Mouse (Mus musculus): ENCODE data around the gene Zbtb12. TPM values are rescaled to one million over a fixed set of nuclear protein-coding genes. Genes with fewer than 3 reads are reported as not detected.

Gene Zbtb12
- 10 to 100 TPM in 1 of 2 experiments, 1 to 10 TPM in 1; 7.9 to 21.3 TPM for polyA plus RNA-seq (2012; fragmentation: generic; extraction: Trizol)

GRCm38 (mm10) chr17:34879336-34879879 lies at the start of gene Zbtb12:
Gene Zbtb12 (plus strand): TSS chr17:34879483.

GRCm38 (mm10) chr17:34836856-34837221 lies 42.4 kb upstream of the Zbtb12 start, which contains the start of the genes Stk19 and Dxo:
Gene Stk19 (minus strand): TSS chr17:34836945.
Gene Dxo (plus strand): TSS chr17:34837019.

GRCm38 (mm10) chr17:34849722-34850516 lies 29.4 kb upstream of the Zbtb12 start, which contains the start of the genes Skiv2l and Nelfe:
Gene Skiv2l (minus strand): TSS chr17:34850210.
Gene Nelfe (plus strand): TSS chr17:34850391.

GRCm38 (mm10) chr17:34862416-34863081 lies 16.7 kb upstream of the Zbtb12 start, which contains the start of gene Cfb:
Gene Cfb (minus strand): TSS chr17:34862518.

GRCm38 (mm10) chr17:34881683-34882310 lies 2.5 kb downstream of the Zbtb12 start, which contains the start of gene Gm20547:
Gene Gm20547 (minus strand): TSS chr17:34882042.

GRCm38 (mm10) chr17:34898160-34898586 lies 18.9 kb downstream of the Zbtb12 start, which contains the start of the genes C2 and Ehmt2:
Gene C2 (minus strand): TSS chr17:34898265.
Gene Ehmt2 (plus strand): TSS chr17:34898469.

GRCm38 (mm10) chr17:34913930-34914665 lies 34.8 kb downstream of the Zbtb12 start, which contains the start of gene Slc44a4:
Gene Slc44a4 (plus strand): TSS chr17:34914466.

GRCm38 (mm10) chr17:34931061-34931734 lies 51.9 kb downstream of the Zbtb12 start, which contains the start of gene Neu1:
Gene Neu1 (plus strand): TSS chr17:34931253.

Other genes with a start within 250 kb of the Zbtb12 start
- under 1 TPM in 1 of 2 experiments, not detected in 1; 0.02 TPM for gene Prrt1, start 249.9 kb upstream of the Zbtb12 start, polyA plus RNA-seq (2012; fragmentation: generic; extraction: Trizol)
- gene Fkbpl, start 234.7 kb upstream of the Zbtb12 start, polyA plus RNA-seq (2012; fragmentation: generic; extraction: Trizol): 10 to 100 TPM; 12.6 to 21.7 TPM
- gene Atf6b, start 232.3 kb upstream of the Zbtb12 start, polyA plus RNA-seq (2012; fragmentation: generic; extraction: Trizol): 10 to 100 TPM; 35.2 to 76.3 TPM
- gene Tnxb, start 208.9 kb upstream of the Zbtb12 start, polyA plus RNA-seq (2012; fragmentation: generic; extraction: Trizol): under 1 TPM; 0.04 to 0.46 TPM
- 1 to 10 TPM in 1 of 2 experiments, under 1 TPM in 1; 0.07 to 1.3 TPM for gene C4b, start 135.6 kb upstream of the Zbtb12 start, polyA plus RNA-seq (2012; fragmentation: generic; extraction: Trizol)
- gene Cyp21a1, start 74.9 kb upstream of the Zbtb12 start, polyA plus RNA-seq (2012; fragmentation: generic; extraction: Trizol): under 1 TPM in 1 of 2 experiments, not detected in 1; 0.09 TPM
- gene Stk19, start 42.5 kb upstream of the Zbtb12 start, polyA plus RNA-seq (2012; fragmentation: generic; extraction: Trizol): 10 to 100 TPM; 38.4 to 44.5 TPM
- gene Dxo, start 42.5 kb upstream of the Zbtb12 start, polyA plus RNA-seq (2012; fragmentation: generic; extraction: Trizol): 10 to 100 TPM; 47.7 to 51.0 TPM
- 10 to 100 TPM; 19.7 to 48.2 TPM for gene Skiv2l, start 29.3 kb upstream of the Zbtb12 start, polyA plus RNA-seq (2012; fragmentation: generic; extraction: Trizol)
- gene Nelfe, start 29.1 kb upstream of the Zbtb12 start, polyA plus RNA-seq (2012; fragmentation: generic; extraction: Trizol): 100 to 1,000 TPM in 1 of 2 experiments, 10 to 100 TPM in 1; 65.1 to 134 TPM
- 1 to 10 TPM in 1 of 2 experiments, under 1 TPM in 1; 0.09 to 1.2 TPM for gene Cfb, start 17.0 kb upstream of the Zbtb12 start, polyA plus RNA-seq (2012; fragmentation: generic; extraction: Trizol)
- not detected for gene Gm20547, start 2.6 kb downstream of the Zbtb12 start, polyA plus RNA-seq (2012; fragmentation: generic; extraction: Trizol)
- gene C2, start 18.8 kb downstream of the Zbtb12 start, polyA plus RNA-seq (2012; fragmentation: generic; extraction: Trizol): under 1 TPM; 0.44 to 0.51 TPM
- gene Ehmt2, start 19.0 kb downstream of the Zbtb12 start, polyA plus RNA-seq (2012; fragmentation: generic; extraction: Trizol): 100 to 1,000 TPM; 206 to 224 TPM
- not detected for gene Slc44a4, start 35.0 kb downstream of the Zbtb12 start, polyA plus RNA-seq (2012; fragmentation: generic; extraction: Trizol)
- gene Neu1, start 51.8 kb downstream of the Zbtb12 start, polyA plus RNA-seq (2012; fragmentation: generic; extraction: Trizol): 10 to 100 TPM in 1 of 2 experiments, 1 to 10 TPM in 1; 6.2 to 20.0 TPM
- gene Hspa1b, start 79.8 kb downstream of the Zbtb12 start, polyA plus RNA-seq (2012; fragmentation: generic; extraction: Trizol): 10 to 100 TPM in 1 of 2 experiments, 1 to 10 TPM in 1; 5.1 to 34.0 TPM
- gene Gm20481, start 90.4 kb downstream of the Zbtb12 start, polyA plus RNA-seq (2012; fragmentation: generic; extraction: Trizol): not detected
- under 1 TPM; 0.08 to 0.32 TPM for gene Hspa1a, start 92.7 kb downstream of the Zbtb12 start, polyA plus RNA-seq (2012; fragmentation: generic; extraction: Trizol)
- 1 to 10 TPM in 1 of 2 experiments, under 1 TPM in 1; 0.16 to 1.9 TPM for gene Hspa1l, start 93.2 kb downstream of the Zbtb12 start, polyA plus RNA-seq (2012; fragmentation: generic; extraction: Trizol)
- 100 to 1,000 TPM in 1 of 2 experiments, 10 to 100 TPM in 1; 85.9 to 302 TPM for gene Lsm2, start 102.4 kb downstream of the Zbtb12 start, polyA plus RNA-seq (2012; fragmentation: generic; extraction: Trizol)
- gene Vars, start 121.5 kb downstream of the Zbtb12 start, polyA plus RNA-seq (2012; fragmentation: generic; extraction: Trizol): 100 to 1,000 TPM; 118 to 278 TPM
- under 1 TPM; 0.02 to 0.09 TPM for gene Vwa7, start 137.1 kb downstream of the Zbtb12 start, polyA plus RNA-seq (2012; fragmentation: generic; extraction: Trizol)
- gene Sapcd1, start 148.5 kb downstream of the Zbtb12 start, polyA plus RNA-seq (2012; fragmentation: generic; extraction: Trizol): 1 to 10 TPM in 1 of 2 experiments, under 1 TPM in 1; 0.81 to 2.6 TPM
- gene Msh5, start 167.3 kb downstream of the Zbtb12 start, polyA plus RNA-seq (2012; fragmentation: generic; extraction: Trizol): 1 to 10 TPM; 2.2 to 3.3 TPM
- 100 to 1,000 TPM; 603 to 758 TPM for gene Clic1, start 170.5 kb downstream of the Zbtb12 start, polyA plus RNA-seq (2012; fragmentation: generic; extraction: Trizol)
- 100 to 1,000 TPM in 1 of 2 experiments, 10 to 100 TPM in 1; 66.2 to 309 TPM for gene Ddah2, start 179.6 kb downstream of the Zbtb12 start, polyA plus RNA-seq (2012; fragmentation: generic; extraction: Trizol)
- 1 to 10 TPM in 1 of 2 experiments, under 1 TPM in 1; 0.11 to 1.9 TPM for gene Ly6g6c, start 185.9 kb downstream of the Zbtb12 start, polyA plus RNA-seq (2012; fragmentation: generic; extraction: Trizol)
- gene Mpig6b, start 186.7 kb downstream of the Zbtb12 start, polyA plus RNA-seq (2012; fragmentation: generic; extraction: Trizol): under 1 TPM in 1 of 2 experiments, not detected in 1; 0.14 TPM
- gene Ly6g6e, start 197.4 kb downstream of the Zbtb12 start, polyA plus RNA-seq (2012; fragmentation: generic; extraction: Trizol): not detected
- not detected for gene Ly6g6d, start 198.6 kb downstream of the Zbtb12 start, polyA plus RNA-seq (2012; fragmentation: generic; extraction: Trizol)
- not detected for gene Ly6g6f, start 206.1 kb downstream of the Zbtb12 start, polyA plus RNA-seq (2012; fragmentation: generic; extraction: Trizol)
- gene Abhd16a, start 209.8 kb downstream of the Zbtb12 start, polyA plus RNA-seq (2012; fragmentation: generic; extraction: Trizol): 100 to 1,000 TPM in 1 of 2 experiments, 10 to 100 TPM in 1; 38.3 to 112 TPM
- not detected for gene Ly6g5c, start 228.8 kb downstream of the Zbtb12 start, polyA plus RNA-seq (2012; fragmentation: generic; extraction: Trizol)
- gene Ly6g5b, start 235.9 kb downstream of the Zbtb12 start, polyA plus RNA-seq (2012; fragmentation: generic; extraction: Trizol): under 1 TPM; 0.12 to 0.45 TPM
- 10 to 100 TPM; 21.2 to 31.6 TPM for gene Gpank1, start 242.0 kb downstream of the Zbtb12 start, polyA plus RNA-seq (2012; fragmentation: generic; extraction: Trizol)
- 100 to 1,000 TPM; 326 to 608 TPM for gene Csnk2b, start 242.6 kb downstream of the Zbtb12 start, polyA plus RNA-seq (2012; fragmentation: generic; extraction: Trizol)
- 10 to 100 TPM in 1 of 2 experiments, 1 to 10 TPM in 1; 6.0 to 17.0 TPM for gene D17H6S53E, start 246.9 kb downstream of the Zbtb12 start, polyA plus RNA-seq (2012; fragmentation: generic; extraction: Trizol)